Mouse (Mus musculus) embryo, embryonic 11 days (tissue): ENCODE data around the gene Eif5b.
"Not testable (repeated sequence)": the region's sequence is repeated elsewhere in the genome, so short reads cannot be mapped to it uniquely, and the experiment has no call there.

Source experiments
- DNase-seq: peaks from one replicate; pipeline ENCODE4 v3.0.0-alpha.2; 2015

Gene Eif5b

GRCm38 (mm10) chr1:37997867-37998266, at the start of gene Eif5b, which contains the start of gene Txndc9:
TSS of gene Eif5b (plus strand) at chr1:37998010.
TSS of gene Txndc9 (minus strand) at chr1:37997893.
- DNase-seq, result peak; percentile 100

- no peak for DNase-seq
Measured at GRCm38 (mm10) chr1:37948906-37949305, 48.9 kb upstream of the Eif5b start.

- DNase-seq, result no peak
Measured at GRCm38 (mm10) chr1:37954786-37955185, 43.0 kb upstream of the Eif5b start.

GRCm38 (mm10) chr1:37955251-37955650, 42.6 kb upstream of the Eif5b start:
- no peak for DNase-seq

GRCm38 (mm10) chr1:37956690-37957431, 40.9 kb upstream of the Eif5b start:
- DNase-seq, result no peak

- DNase-seq, result no peak
Measured at GRCm38 (mm10) chr1:37957659-37958058, 40.2 kb upstream of the Eif5b start, which contains the start of gene Lyg1. TSS of gene Lyg1 (minus strand) at chr1:37957759.

GRCm38 (mm10) chr1:37958516-37958915, 39.3 kb upstream of the Eif5b start:
- no peak for DNase-seq

GRCm38 (mm10) chr1:37959486-37959885, 38.3 kb upstream of the Eif5b start:
- DNase-seq, result no peak

GRCm38 (mm10) chr1:37965571-37965970, 32.2 kb upstream of the Eif5b start:
- peak; percentile 5 for DNase-seq

GRCm38 (mm10) chr1:37968746-37969145, 29.1 kb upstream of the Eif5b start:
- DNase-seq, result no peak

GRCm38 (mm10) chr1:37971520-37971919, 26.3 kb upstream of the Eif5b start:
- no peak for DNase-seq

- DNase-seq, result not testable (repeated sequence)
Measured at GRCm38 (mm10) chr1:37976666-37977065, 21.1 kb upstream of the Eif5b start.

- DNase-seq, result no peak
Measured at GRCm38 (mm10) chr1:37977303-37977702, 20.5 kb upstream of the Eif5b start.

- no peak for DNase-seq
Measured at GRCm38 (mm10) chr1:37984326-37984725, 13.5 kb upstream of the Eif5b start.

GRCm38 (mm10) chr1:37985764-37986323, 12.0 kb upstream of the Eif5b start:
- DNase-seq, result peak; percentile 34

- DNase-seq, result no peak
Measured at GRCm38 (mm10) chr1:37987856-37988255, 10.0 kb upstream of the Eif5b start.

- no peak for DNase-seq
Measured at GRCm38 (mm10) chr1:37996226-37996625, 1.6 kb upstream of the Eif5b start.

GRCm38 (mm10) chr1:37996877-37997484, 829 bp upstream of the Eif5b start:
- peak; percentile 99 for DNase-seq

- peak; percentile 34 for DNase-seq
Measured at GRCm38 (mm10) chr1:37998371-37999199, 775 bp downstream of the Eif5b start.

- no peak for DNase-seq
Measured at GRCm38 (mm10) chr1:37999552-37999951, 1.7 kb downstream of the Eif5b start.

- DNase-seq, result no peak
Measured at GRCm38 (mm10) chr1:38000844-38001243, 3.0 kb downstream of the Eif5b start.

GRCm38 (mm10) chr1:38001956-38002355, 4.1 kb downstream of the Eif5b start:
- DNase-seq, result no peak

- DNase-seq, result no peak
Measured at GRCm38 (mm10) chr1:38003046-38003445, 5.2 kb downstream of the Eif5b start.
